ENCODE assay signal across 9 mouse cellular contexts in the genomic region with DNA sequence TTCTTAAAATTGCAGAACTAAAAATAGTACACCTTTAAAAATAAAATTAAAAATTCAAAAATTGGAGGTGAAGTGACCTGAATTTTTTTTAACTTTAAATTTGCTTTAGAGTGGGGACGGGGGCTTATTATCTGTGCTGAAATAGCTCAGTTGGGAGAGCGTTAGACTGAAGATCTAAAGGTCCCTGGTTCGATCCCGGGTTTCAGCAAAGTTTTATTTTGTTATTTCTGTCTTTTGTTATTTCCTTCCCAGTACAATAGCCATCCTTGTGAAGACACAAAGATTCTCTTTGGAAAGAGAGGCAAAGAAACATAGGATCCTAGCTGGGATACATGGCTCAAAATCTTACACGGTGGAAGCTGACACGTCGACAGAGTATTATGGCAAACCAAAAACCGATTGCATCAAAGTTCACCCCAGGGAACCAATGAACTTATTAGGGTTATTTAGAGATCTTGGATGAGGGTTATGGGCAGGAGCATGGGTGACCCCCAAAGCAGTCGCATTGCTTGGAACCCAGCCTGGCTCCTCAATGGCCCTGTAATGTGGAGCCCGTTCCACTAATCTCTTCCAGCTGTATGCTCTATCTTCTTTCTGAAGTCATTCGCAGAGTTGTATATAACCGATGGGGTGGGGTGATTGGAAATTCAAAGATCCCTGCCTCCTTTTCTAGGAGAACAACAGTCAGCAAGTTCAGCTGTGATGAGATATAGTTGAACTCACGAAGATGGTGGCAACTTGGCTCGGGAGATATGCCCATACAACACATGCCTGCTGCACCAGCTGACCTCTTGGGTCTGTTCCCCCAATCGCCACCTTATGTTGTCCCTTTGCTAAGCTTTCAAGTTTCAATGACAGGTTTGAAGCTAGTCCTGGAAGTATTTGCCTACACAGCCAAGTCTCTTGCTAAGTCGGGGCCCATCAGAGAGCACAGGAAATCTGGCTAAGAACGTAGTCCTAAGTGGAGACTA. TPM values are rescaled to one million over a fixed set of nuclear protein-coding genes. Genes with fewer than 3 reads are reported as not detected.
DNase-seq lines count a peak whose midpoint lies in the region; ATAC-seq and TF ChIP-seq lines count a peak whose summit lies in the region.
"Had no signal": no experiment of that assay in that cellular context is flagged by ENCODE, and none has a peak within 500 bp of the region (broad histone marks: within the 10 kb centered on the region; RNA-seq: fewer than 3 reads in every experiment).

No protein-coding gene starts in this region.

- H3K9me3 ChIP-seq in lung, postnatal 0 days (ENCODE audit: low read length) = no peaks in the 10 kb centered on the region
- H3K9me3 ChIP-seq in embryonic facial prominence, embryonic 10.5 days = no peaks in the 10 kb centered on the region
- no peaks in the 10 kb centered on the region for H3K9me3 ChIP-seq in limb, embryonic 13.5 days
- H3K9me3 ChIP-seq in stomach, embryonic 16.5 days (replicated peaks; ENCODE audit: control insufficient read depth, low read length) = no peaks in the 10 kb centered on the region

- no peak overlapping the region for H3K9ac ChIP-seq in lung, postnatal 0 days (replicated peaks; ENCODE audit: low read depth)
- no peak overlapping the region for H3K9ac ChIP-seq in limb, embryonic 13.5 days
- H3K9ac ChIP-seq in stomach, embryonic 16.5 days (ENCODE audit: low read length) = no peak overlapping the region

- no peak overlapping the region for H3K4me3 ChIP-seq in lung, postnatal 0 days (ENCODE audit: low read depth, low read length)
- H3K4me3 ChIP-seq in embryonic facial prominence, embryonic 10.5 days = peak overlapping the region; percentile 69
- H3K4me3 ChIP-seq in limb, embryonic 13.5 days = 0 out of 2 replicates have a peak overlapping the region, but pooled peaks have one; percentile 68
- H3K4me3 ChIP-seq in stomach, embryonic 16.5 days (replicated peaks; ENCODE audit: low read length) = no peak overlapping the region

- no peak for ATAC-seq in lung, postnatal 0 days
- ATAC-seq in limb, embryonic 13.5 days (ENCODE audit: low FRiP score, low read depth) = no peak
- ATAC-seq in stomach, embryonic 16.5 days (ENCODE audit: insufficient read depth, low FRiP score) = no peak

- H3K36me3 ChIP-seq in lung, postnatal 0 days (ENCODE audit: insufficient read depth, low read length) = no peaks in the 10 kb centered on the region
- H3K36me3 ChIP-seq in embryonic facial prominence, embryonic 10.5 days (replicated peaks) = no peaks in the 10 kb centered on the region
- H3K36me3 ChIP-seq in limb, embryonic 13.5 days = no peaks in the 10 kb centered on the region
- H3K36me3 ChIP-seq in stomach, embryonic 16.5 days (ENCODE audit: control insufficient read depth, insufficient read depth, low read length) = no peaks in the 10 kb centered on the region

- peaks cover 4% of the 10 kb centered on the region; the same call in 1 of the 2 replicates for H3K4me1 ChIP-seq in lung, postnatal 0 days (ENCODE audit: insufficient read depth, low read depth, low read length)
- H3K4me1 ChIP-seq in embryonic facial prominence, embryonic 10.5 days = peaks cover 34% of the 10 kb centered on the region
- H3K4me1 ChIP-seq in limb, embryonic 13.5 days = peaks cover 17% of the 10 kb centered on the region
- peaks cover 15% of the 10 kb centered on the region for H3K4me1 ChIP-seq in stomach, embryonic 16.5 days (ENCODE audit: control insufficient read depth, insufficient read depth, low read length)

- no peak overlapping the region for H3K4me2 ChIP-seq in lung, postnatal 0 days (replicated peaks; ENCODE audit: low read depth, low read length)
- peak overlapping the region; percentile 25 for H3K4me2 ChIP-seq in limb, embryonic 13.5 days (replicated peaks)
- H3K4me2 ChIP-seq in stomach, embryonic 16.5 days (ENCODE audit: low read depth, low read length) = no peak overlapping the region

- no peak for TF ChIP-seq EP300 in lung, postnatal 0 days (IDR thresholded peaks at IDR 0.05)

- TF ChIP-seq CTCF in lung, postnatal 0 days (IDR thresholded peaks at IDR 0.05) = no peak

- H3K27ac ChIP-seq in lung, postnatal 0 days (ENCODE audit: low read length) = no peak overlapping the region
- H3K27ac ChIP-seq in embryonic facial prominence, embryonic 10.5 days (replicated peaks) = no peak overlapping the region
- H3K27ac ChIP-seq in limb, embryonic 13.5 days = no peak overlapping the region
- peak overlapping the region; percentile 46; the same call in 1 of the 2 replicates for H3K27ac ChIP-seq in stomach, embryonic 16.5 days (ENCODE audit: low read length)

- intact Hi-C loops in left cerebral cortex, postnatal 10 days (cut with DNase I) = no loop called here

- 27% methylated on average over 17 of the region's 17 CpGs for WGBS in lung, postnatal 0 days
- WGBS in embryonic facial prominence, embryonic 10.5 days = 19% methylated on average over 17 of the region's 17 CpGs
- 17% methylated on average over 17 of the region's 17 CpGs for WGBS in limb, embryonic 13.5 days
- WGBS in stomach, embryonic 16.5 days = 30% methylated on average over 17 of the region's 17 CpGs

- H3K27me3 ChIP-seq in lung, postnatal 0 days (replicated peaks; ENCODE audit: insufficient read depth, low read length) = no peaks in the 10 kb centered on the region
- no peaks in the 10 kb centered on the region for H3K27me3 ChIP-seq in embryonic facial prominence, embryonic 10.5 days (replicated peaks; ENCODE audit: low read depth, poor library complexity, severe bottlenecking)
- H3K27me3 ChIP-seq in limb, embryonic 13.5 days = no peaks in the 10 kb centered on the region
- no peaks in the 10 kb centered on the region for H3K27me3 ChIP-seq in stomach, embryonic 16.5 days (ENCODE audit: control insufficient read depth, insufficient read depth, low read length)

- peak; percentile 11 for DNase-seq in lung, postnatal 0 days (ENCODE audit: low spot score)
- DNase-seq in lung, adult 18-20 months = no peak
- DNase-seq in embryonic facial prominence, embryonic 10.5 days (ENCODE audit: low spot score) = peak; percentile 27
- no peak for DNase-seq in gastrocnemius, adult 18-20 months (ENCODE audit: low spot score)
- DNase-seq in left cerebral cortex, postnatal 10 days (ENCODE audit: extremely low spot score in 1 of 2, low spot score in 2 of 2) = no peak
- no peak for DNase-seq in urinary bladder, postnatal 10 days (ENCODE audit: low spot score)

RNA-seq across cellular contexts. Expression of a gene that starts 32.4 kb away (rescaled TPM):
- not detected in 2 replicates for polyA plus RNA-seq in lung, postnatal 0 days (2015; fragmentation: Nextera tagmentation; extraction: Ambion mirVana)
- 0.04 and 0.09 TPM in 2 replicates for polyA plus RNA-seq in embryonic facial prominence, embryonic 10.5 days (2016; fragmentation: Nextera tagmentation; extraction: Ambion mirVana)
- not detected in 2 replicates for polyA plus RNA-seq in limb, embryonic 13.5 days (2015; fragmentation: Nextera tagmentation; extraction: Ambion mirVana)
- 0.03 TPM in 1 of 2 replicates, not detected in the other for polyA plus RNA-seq in stomach, embryonic 16.5 days (2015; fragmentation: Nextera tagmentation; extraction: Ambion mirVana)
- total RNA-seq in gastrocnemius, adult 18-20 months (2021) = not detected
- total RNA-seq in left cerebral cortex, postnatal 10 days (2021) = not detected
- polyA plus RNA-seq: cortical plate, adult 2 months had no signal

RNA-seq across cellular contexts. Expression of a gene that starts 43.0 kb away (rescaled TPM):
- 4.6 and 5.2 TPM in 2 replicates for polyA plus RNA-seq in lung, postnatal 0 days (2015; fragmentation: Nextera tagmentation; extraction: Ambion mirVana)
- 2.8 and 3.5 TPM in 2 replicates for polyA plus RNA-seq in embryonic facial prominence, embryonic 10.5 days (2016; fragmentation: Nextera tagmentation; extraction: Ambion mirVana)
- 5.1 and 5.3 TPM in 2 replicates for polyA plus RNA-seq in limb, embryonic 13.5 days (2015; fragmentation: Nextera tagmentation; extraction: Ambion mirVana)
- 4.1 and 4.6 TPM in 2 replicates for polyA plus RNA-seq in stomach, embryonic 16.5 days (2015; fragmentation: Nextera tagmentation; extraction: Ambion mirVana)
- total RNA-seq in gastrocnemius, adult 18-20 months (2021) = 10 to 100 TPM; 53.4 to 56.3 TPM
- 10 to 100 TPM; 58.7 to 59.4 TPM for total RNA-seq in left cerebral cortex, postnatal 10 days (2021)

RNA-seq across cellular contexts. Expression of a gene that starts 53.8 kb away (rescaled TPM):
- polyA plus RNA-seq in lung, postnatal 0 days (2015; fragmentation: Nextera tagmentation; extraction: Ambion mirVana) = not detected in 2 replicates
- polyA plus RNA-seq in embryonic facial prominence, embryonic 10.5 days (2016; fragmentation: Nextera tagmentation; extraction: Ambion mirVana) = not detected in 2 replicates
- polyA plus RNA-seq in limb, embryonic 13.5 days (2015; fragmentation: Nextera tagmentation; extraction: Ambion mirVana) = not detected in 2 replicates
- polyA plus RNA-seq in stomach, embryonic 16.5 days (2015; fragmentation: Nextera tagmentation; extraction: Ambion mirVana) = not detected in 2 replicates
- not detected for total RNA-seq in gastrocnemius, adult 18-20 months (2021)
- total RNA-seq in left cerebral cortex, postnatal 10 days (2021) = not detected
- polyA plus RNA-seq: cortical plate, adult 2 months had no signal

Comparison
In these comparisons a context has a peak if more than half of its experiments do, and no peak if none do; other contexts are left out.
1. DNase-seq: peak in lung, postnatal 0 days (single experiment) and embryonic facial prominence, embryonic 10.5 days (single experiment); none in lung, adult 18-20 months (0 of 2), gastrocnemius, adult 18-20 months (single experiment), left cerebral cortex, postnatal 10 days (0 of 2) and urinary bladder, postnatal 10 days (single experiment).
2. H3K4me3 ChIP-seq: peak in embryonic facial prominence, embryonic 10.5 days (single experiment) and limb, embryonic 13.5 days (single experiment); none in lung, postnatal 0 days (single experiment) and stomach, embryonic 16.5 days (single experiment).